Mouse (Mus musculus) limb, embryonic 14.5 days (tissue): ENCODE data around the gene Chit1. TPM values are rescaled to one million over a fixed set of nuclear protein-coding genes. Genes with fewer than 3 reads are reported as not detected.

Experiments used
- ATAC-seq: fragments of 200-750 bp; cut with Nextera tagmentation; 2 replicates; pipeline ENCODE4 v1.8.0; 2017; ENCODE audit warnings: low read depth, moderate number of reproducible peaks, moderate TSS enrichment; ENCODE audit not compliant: low FRiP score
- DNase-seq: peaks from one replicate; pipeline ENCODE4 v3.0.0-alpha.2; 2015; ENCODE audit warnings: low spot score
- H3K27ac ChIP-seq: fragments of 300-500 bp; sonication (generic); replicated peaks from 2 replicates; pipeline ENCODE4 v1.5.1; 2014; ENCODE audit warnings: low read depth, mild to moderate bottlenecking, low read length, moderate library complexity, mixed read lengths
- H3K27me3 ChIP-seq: fragments of 300-500 bp; sonication (generic); 2 replicates; pipeline ENCODE4 v1.6.1; 2014; ENCODE audit warnings: low read length, mixed read lengths; ENCODE audit not compliant: control insufficient read depth, insufficient read depth
- H3K36me3 ChIP-seq: fragments of 300-500 bp; sonication (generic); 2 replicates; pipeline ENCODE4 v1.6.1; 2014; ENCODE audit warnings: mild to moderate bottlenecking, low read length, moderate library complexity, mixed read lengths; ENCODE audit not compliant: control insufficient read depth, insufficient read depth
- H3K4me1 ChIP-seq: fragments of 300-500 bp; sonication (generic); 2 replicates; pipeline ENCODE4 v1.6.1; 2014; ENCODE audit warnings: antibody characterized with exemption, low read length, mixed read lengths; ENCODE audit not compliant: control insufficient read depth, insufficient read depth
- H3K4me2 ChIP-seq: fragments of 300-500 bp; sonication (generic); replicated peaks from 2 replicates; pipeline ENCODE4 v1.6.1; 2014; ENCODE audit warnings: low read depth, mild to moderate bottlenecking, low read length, moderate library complexity; ENCODE audit not compliant: severe bottlenecking
- H3K4me3 ChIP-seq: fragments of 300-500 bp; sonication (generic); replicated peaks from 2 replicates; pipeline ENCODE4 v1.5.1; 2014; ENCODE audit warnings: low read length
- H3K9ac ChIP-seq: fragments of 300-500 bp; sonication (generic); 2 replicates; pipeline ENCODE4 v1.6.1; 2014; ENCODE audit warnings: mild to moderate bottlenecking, low read depth, low read length, moderate library complexity; ENCODE audit not compliant: severe bottlenecking
- H3K9me3 ChIP-seq: fragments of 300-500 bp; sonication (generic); 2 replicates; pipeline ENCODE4 v1.6.1; 2016; ENCODE audit warnings: low read length; ENCODE audit not compliant: control insufficient read depth
- POLR2A ChIP-seq: fragments of 200-500 bp; IDR thresholded peaks from 2 replicates; pipeline ENCODE4 v1.8.0; 2012; ENCODE audit warnings: inconsistent platforms, mild to moderate bottlenecking, moderate library complexity, borderline replicate concordance; ENCODE audit not compliant: insufficient read depth, insufficient read length; ENCODE audit errors: extremely low read depth
- WGBS: fragments of 180-500 bp; shearing (Covaris S2); extraction: QIAGEN DNeasy Blood & Tissue Kit; methylation state at CpG from one replicate; pipeline ENCODE4 v1.1.7; 2014; 5-methylcytosine and 5-hydroxymethylcytosine counted together
- polyA plus RNA-seq, 2 experiments: library from polyadenylated mRNA; depleted of rRNA in 1 of 2; stranded (reverse) in 1 of 2; unstranded in 1 of 2; fragments of >200 nt; fragmentation: Nextera tagmentation in 1 of 2; extraction: Ambion mirVana in 1 of 2; gene quantifications; 2 replicates each; pipeline versions ENCODE4 v1.2.1 to v1.2.3; 2012 to 2014

Chit1 gene
- polyA plus RNA-seq, 2 experiments = 0.18 to 0.33 TPM

GRCm38 (mm10) chr1:134076789-134077188, 34.3 kb upstream of the Chit1 start:
- Histone ChIP-seq H3K27ac (no peak overlapping the region), H3K4me2 (peak overlapping the region; percentile 73), H3K9ac (no peak overlapping the region), H3K36me3 (peaks cover 24% of the 10 kb centered on the region), H3K27me3 (no peaks in the 10 kb centered on the region), H3K4me3 (peak overlapping the region; percentile 78), H3K4me1 (peaks cover 45% of the 10 kb centered on the region), H3K9me3 (no peaks in the 10 kb centered on the region)
- DNase-seq = no peak
- TF ChIP-seq POLR2A = no peak
- WGBS = 72% methylated on average over 2 of the region's 2 CpGs
- no peak for ATAC-seq

- Histone ChIP-seq H3K9ac (peak overlapping the region; percentile 81), H3K9me3 (no peaks in the 10 kb centered on the region), H3K4me3 (peak overlapping the region; percentile 78), H3K4me2 (peak overlapping the region; percentile 73), H3K36me3 (peaks cover 24% of the 10 kb centered on the region), H3K27ac (no peak overlapping the region), H3K4me1 (peaks cover 45% of the 10 kb centered on the region), H3K27me3 (no peaks in the 10 kb centered on the region)
- DNase-seq = peak; percentile 23
- no peak for TF ChIP-seq POLR2A
- WGBS = 47% methylated on average over 14 of the region's 14 CpGs
- ATAC-seq = no peak
Measured at GRCm38 (mm10) chr1:134077389-134078060, 33.5 kb upstream of the Chit1 start.

- H3K36me3 ChIP-seq = peaks cover 24% of the 10 kb centered on the region
- H3K4me2 ChIP-seq = peak overlapping the region; percentile 73
- no peak for DNase-seq
- no peaks in the 10 kb centered on the region for H3K9me3 ChIP-seq
- H3K4me3 ChIP-seq = peak overlapping the region; percentile 78
- 10% methylated on average over 19 of the region's 19 CpGs for WGBS
- no peak for ATAC-seq
- no peak overlapping the region for H3K27ac ChIP-seq
- no peaks in the 10 kb centered on the region for H3K27me3 ChIP-seq
- no peak for TF ChIP-seq POLR2A
- H3K9ac ChIP-seq = peak overlapping the region; percentile 81
- peaks cover 48% of the 10 kb centered on the region for H3K4me1 ChIP-seq
Measured at GRCm38 (mm10) chr1:134078061-134078795, 32.8 kb upstream of the Chit1 start.

- Histone ChIP-seq H3K27me3 (no peaks in the 10 kb centered on the region), H3K27ac (peak within 1 kb of the TSS; percentile 26; the same call in 1 of the 2 replicates), H3K4me3 (peak within 1 kb of the TSS; percentile 78), H3K4me2 (peak within 1 kb of the TSS; percentile 73), H3K4me1 (peaks cover 43% of the 10 kb centered on the region), H3K36me3 (peaks cover 24% of the 10 kb centered on the region), H3K9ac (peak within 1 kb of the TSS; percentile 81), H3K9me3 (no peaks in the 10 kb centered on the region)
- WGBS = 0% methylated on average over 40 of the region's 62 CpGs
- peak; percentile 99; the same call in 1 of the 2 replicates for TF ChIP-seq POLR2A
- peak; percentile 94 for DNase-seq
- peak; percentile 97 for ATAC-seq
Measured at GRCm38 (mm10) chr1:134078802-134079476, 32.1 kb upstream of the Chit1 start, which contains the start of gene Btg2. Gene Btg2 (minus strand): TSS chr1:134079120.
